Mouse (Mus musculus): Measurements from ENCODE around the gene Mipep. TPM values are rescaled to one million over a fixed set of nuclear protein-coding genes. Genes with fewer than 3 reads are reported as not detected.
A peak's percentile ranks its signal among the peaks of the same experiment; 100 is the strongest.

Gene Mipep
- polyA plus RNA-seq, 1 experiment from 2014 or later: 32.4 TPM

DNA sequence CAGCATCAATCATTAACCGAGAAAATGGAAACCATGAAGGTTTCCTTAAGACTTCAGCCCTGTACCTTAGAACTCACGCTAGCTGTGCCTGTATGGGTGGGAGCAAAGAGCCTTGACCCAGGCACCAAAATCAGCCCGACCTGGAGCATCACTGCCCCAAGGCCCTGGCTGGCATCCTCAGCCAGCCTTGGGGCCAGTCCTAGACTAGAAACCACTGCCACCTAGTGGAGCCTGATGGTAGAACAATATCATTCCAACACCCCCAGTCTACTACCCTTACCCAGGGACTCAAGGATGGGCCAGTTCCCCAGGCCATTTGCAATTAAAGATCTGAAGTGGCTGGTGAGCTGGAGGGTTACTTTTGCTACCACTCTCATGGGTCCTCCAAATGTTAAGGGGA lies 5.7 kb downstream of the Mipep start:
- Histone ChIP-seq H3K27me3 (ENCODE audit: control insufficient read depth, insufficient read depth, low read length) (no peaks in the 10 kb centered on the region), H3K36me3 (replicated peaks; ENCODE audit: control insufficient read depth, insufficient read depth, low read depth, low read length) (no peaks in the 10 kb centered on the region; the same call in 1 of the 2 replicates), H3K27ac (replicated peaks; ENCODE audit: low read depth, low read length) (no peak overlapping the region), H3K9ac (replicated peaks; ENCODE audit: low read length) (no peak overlapping the region), H3K9me3 (replicated peaks; ENCODE audit: control insufficient read depth, low read length) (no peaks in the 10 kb centered on the region), H3K4me2 (ENCODE audit: low read depth, low read length) (no peak overlapping the region), H3K4me1 (ENCODE audit: control insufficient read depth, insufficient read depth, low read length) (no peaks in the 10 kb centered on the region), H3K4me3 (ENCODE audit: low read depth, low read length) (no peak overlapping the region)
- ATAC-seq (replicated peaks; ENCODE audit: insufficient number of reproducible peaks, low FRiP score, low TSS enrichment, low read depth) (0 out of 2 replicates have a peak, but pooled peaks have one; percentile 23), DNase-seq (ENCODE audit: low spot score) (peak; percentile 76)
- WGBS: 38% methylated on average over 3 of the region's 3 CpGs

DNA sequence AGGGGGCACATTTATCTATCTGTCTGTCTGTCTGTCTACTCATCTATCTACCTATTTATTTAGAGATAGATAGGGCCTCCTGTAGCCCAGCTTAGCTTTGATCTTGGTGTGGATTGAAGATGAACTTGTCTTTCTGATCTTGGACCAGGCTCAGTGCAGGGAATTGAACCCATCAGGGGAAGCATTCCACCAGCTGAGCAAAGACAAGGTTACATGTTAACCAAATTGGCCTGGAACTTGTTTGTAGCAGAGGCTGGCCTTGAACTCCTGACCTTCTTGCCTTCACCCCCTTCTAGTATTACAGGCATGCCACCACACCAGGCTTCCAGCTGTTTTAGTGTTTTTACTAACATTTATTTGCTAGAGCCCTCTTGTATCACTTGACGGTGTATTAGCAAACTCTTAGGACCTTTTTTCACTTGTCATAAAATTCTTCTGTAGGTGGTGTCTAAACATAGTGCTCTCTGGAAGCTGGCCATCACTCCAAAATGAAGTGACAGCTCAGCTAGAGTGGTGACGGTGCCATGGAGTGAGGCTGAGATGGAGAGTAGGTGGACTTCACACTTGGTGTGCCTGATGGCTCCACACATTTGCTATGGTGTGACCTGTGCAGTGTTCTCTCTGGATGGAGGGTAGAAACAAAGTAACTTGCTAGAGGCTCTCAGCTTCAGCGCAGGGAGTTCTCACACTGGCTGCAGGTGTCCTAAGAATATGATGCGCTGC lies 12.4 kb downstream of the Mipep start:
- Histone ChIP-seq H3K4me2 (ENCODE audit: low read depth, low read length) (no peak overlapping the region), H3K4me1 (ENCODE audit: control insufficient read depth, insufficient read depth, low read length) (no peaks in the 10 kb centered on the region), H3K27me3 (ENCODE audit: control insufficient read depth, insufficient read depth, low read length) (no peaks in the 10 kb centered on the region), H3K4me3 (ENCODE audit: low read depth, low read length) (no peak overlapping the region), H3K36me3 (replicated peaks; ENCODE audit: control insufficient read depth, insufficient read depth, low read depth, low read length) (no peaks in the 10 kb centered on the region; the same call in none of the 2 replicates), H3K9me3 (replicated peaks; ENCODE audit: control insufficient read depth, low read length) (no peaks in the 10 kb centered on the region), H3K27ac (replicated peaks; ENCODE audit: low read depth, low read length) (no peak overlapping the region), H3K9ac (replicated peaks; ENCODE audit: low read length) (no peak overlapping the region)
- ATAC-seq (replicated peaks; ENCODE audit: insufficient number of reproducible peaks, low FRiP score, low TSS enrichment, low read depth) (no peak), DNase-seq (ENCODE audit: low spot score) (no peak)
- 90% methylated on average over 4 of the region's 4 CpGs for WGBS

DNA sequence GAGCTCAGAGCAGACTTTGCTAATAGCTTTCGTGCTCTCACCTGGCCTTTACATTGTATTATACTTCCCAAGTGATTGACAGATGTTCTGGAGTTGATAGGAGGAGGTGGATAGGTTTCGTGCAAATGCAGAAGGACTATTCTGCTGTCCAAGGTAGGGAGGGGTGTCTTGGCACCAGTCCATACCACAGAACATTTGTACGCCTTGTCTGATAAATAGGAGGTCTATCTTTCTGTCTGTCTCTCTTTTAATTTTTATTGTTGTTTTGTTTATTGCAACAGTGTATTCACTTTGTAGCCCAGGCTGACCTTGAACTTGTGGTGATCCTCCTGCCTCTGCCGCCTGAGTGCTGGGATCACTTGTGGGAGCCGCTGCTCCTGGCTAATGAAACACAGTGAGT lies 13.2 kb downstream of the Mipep start:
- DNase-seq (ENCODE audit: low spot score): no peak
- Histone ChIP-seq H3K27me3 (ENCODE audit: control insufficient read depth, insufficient read depth, low read length) (no peaks in the 10 kb centered on the region), H3K4me1 (ENCODE audit: control insufficient read depth, insufficient read depth, low read length) (no peaks in the 10 kb centered on the region), H3K36me3 (replicated peaks; ENCODE audit: control insufficient read depth, insufficient read depth, low read depth, low read length) (no peaks in the 10 kb centered on the region; the same call in none of the 2 replicates), H3K9ac (replicated peaks; ENCODE audit: low read length) (no peak overlapping the region), H3K27ac (replicated peaks; ENCODE audit: low read depth, low read length) (no peak overlapping the region), H3K9me3 (replicated peaks; ENCODE audit: control insufficient read depth, low read length) (no peaks in the 10 kb centered on the region), H3K4me2 (ENCODE audit: low read depth, low read length) (no peak overlapping the region), H3K4me3 (ENCODE audit: low read depth, low read length) (no peak overlapping the region)
- no peak for ATAC-seq (replicated peaks; ENCODE audit: insufficient number of reproducible peaks, low FRiP score, low TSS enrichment, low read depth)
- WGBS: 92% methylated on average over 5 of the region's 5 CpGs

DNA sequence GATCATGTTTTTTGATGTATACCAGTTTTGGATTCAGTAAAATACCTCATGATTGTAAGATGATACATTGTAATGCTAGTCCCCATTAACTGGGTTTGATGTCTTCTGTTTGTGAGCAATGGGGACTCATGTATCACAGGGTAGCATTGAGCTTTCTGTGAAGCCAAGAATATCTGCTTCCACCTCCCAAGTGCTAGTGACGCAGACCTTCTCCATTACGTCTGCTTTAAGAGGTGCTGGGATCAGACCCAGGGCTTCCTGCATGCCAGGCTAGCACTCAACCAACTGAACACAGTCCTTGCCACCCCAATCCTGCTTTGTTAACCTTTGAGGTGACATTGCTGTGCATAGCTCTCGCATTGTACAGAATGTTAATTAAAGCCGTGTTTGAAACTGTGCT lies 14.3 kb downstream of the Mipep start:
- Histone ChIP-seq H3K9me3 (replicated peaks; ENCODE audit: control insufficient read depth, low read length) (no peaks in the 10 kb centered on the region), H3K4me1 (ENCODE audit: control insufficient read depth, insufficient read depth, low read length) (no peaks in the 10 kb centered on the region), H3K36me3 (replicated peaks; ENCODE audit: control insufficient read depth, insufficient read depth, low read depth, low read length) (no peaks in the 10 kb centered on the region; the same call in none of the 2 replicates), H3K4me3 (ENCODE audit: low read depth, low read length) (no peak overlapping the region), H3K27ac (replicated peaks; ENCODE audit: low read depth, low read length) (no peak overlapping the region), H3K9ac (replicated peaks; ENCODE audit: low read length) (no peak overlapping the region), H3K4me2 (ENCODE audit: low read depth, low read length) (no peak overlapping the region), H3K27me3 (ENCODE audit: control insufficient read depth, insufficient read depth, low read length) (no peaks in the 10 kb centered on the region)
- ATAC-seq (replicated peaks; ENCODE audit: insufficient number of reproducible peaks, low FRiP score, low TSS enrichment, low read depth) (no peak), DNase-seq (ENCODE audit: low spot score) (no peak)
- 80% methylated on average over 4 of the region's 4 CpGs for WGBS

DNA sequence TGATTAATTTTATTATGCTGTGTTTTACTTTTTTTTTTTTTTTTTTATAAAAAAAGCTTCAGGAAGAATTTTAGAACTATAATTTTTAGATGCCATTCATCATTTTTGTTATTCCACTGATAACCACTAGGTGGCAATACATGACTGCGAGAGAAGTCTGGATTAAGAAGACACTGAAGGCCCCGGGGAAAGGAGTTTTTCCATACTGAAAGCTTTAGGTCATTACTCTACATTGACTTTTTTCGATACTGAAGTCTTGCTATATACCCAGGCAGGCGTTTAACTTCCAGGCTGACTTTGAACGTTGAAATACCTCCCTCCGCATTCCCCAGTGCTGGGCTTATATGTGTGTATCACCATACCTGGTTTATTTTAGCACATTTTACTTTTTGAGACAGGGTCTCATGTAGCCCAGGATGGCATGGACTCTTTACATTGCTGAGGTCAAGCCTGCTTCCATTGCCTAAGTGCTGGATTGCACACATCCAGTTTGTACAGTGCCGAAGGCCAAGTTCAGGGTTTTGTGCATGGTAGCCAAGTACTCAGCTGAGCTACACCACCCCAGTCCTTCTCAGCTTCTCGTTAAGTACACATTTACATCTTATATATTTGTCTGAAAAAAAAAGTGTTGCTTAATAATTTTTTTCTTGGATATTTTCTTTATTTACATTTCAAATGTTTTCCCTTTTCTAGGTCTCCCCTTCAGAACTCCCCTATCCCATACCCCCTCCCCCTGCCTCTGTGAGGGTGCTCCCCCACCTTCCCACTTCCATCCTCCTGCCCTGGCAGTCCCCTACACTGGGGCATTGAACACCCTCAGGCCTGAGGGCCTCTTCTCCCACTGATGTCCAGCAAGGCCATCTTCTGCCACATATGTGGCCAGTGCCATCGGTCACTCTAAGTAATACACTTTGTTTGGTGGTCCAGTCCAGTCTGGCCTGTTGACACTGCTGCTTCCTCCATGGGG lies 15.7 kb downstream of the Mipep start:
- Histone ChIP-seq H3K36me3 (replicated peaks; ENCODE audit: control insufficient read depth, insufficient read depth, low read depth, low read length) (no peaks in the 10 kb centered on the region; the same call in none of the 2 replicates), H3K9me3 (replicated peaks; ENCODE audit: control insufficient read depth, low read length) (no peaks in the 10 kb centered on the region), H3K9ac (replicated peaks; ENCODE audit: low read length) (no peak overlapping the region), H3K27ac (replicated peaks; ENCODE audit: low read depth, low read length) (no peak overlapping the region), H3K4me1 (ENCODE audit: control insufficient read depth, insufficient read depth, low read length) (no peaks in the 10 kb centered on the region), H3K27me3 (ENCODE audit: control insufficient read depth, insufficient read depth, low read length) (no peaks in the 10 kb centered on the region), H3K4me3 (ENCODE audit: low read depth, low read length) (no peak overlapping the region), H3K4me2 (ENCODE audit: low read depth, low read length) (no peak overlapping the region)
- ATAC-seq (replicated peaks; ENCODE audit: insufficient number of reproducible peaks, low FRiP score, low TSS enrichment, low read depth): no peak
- DNase-seq (ENCODE audit: low spot score): peak; percentile 84
- 56% methylated on average over 9 of the region's 9 CpGs for WGBS

DNA sequence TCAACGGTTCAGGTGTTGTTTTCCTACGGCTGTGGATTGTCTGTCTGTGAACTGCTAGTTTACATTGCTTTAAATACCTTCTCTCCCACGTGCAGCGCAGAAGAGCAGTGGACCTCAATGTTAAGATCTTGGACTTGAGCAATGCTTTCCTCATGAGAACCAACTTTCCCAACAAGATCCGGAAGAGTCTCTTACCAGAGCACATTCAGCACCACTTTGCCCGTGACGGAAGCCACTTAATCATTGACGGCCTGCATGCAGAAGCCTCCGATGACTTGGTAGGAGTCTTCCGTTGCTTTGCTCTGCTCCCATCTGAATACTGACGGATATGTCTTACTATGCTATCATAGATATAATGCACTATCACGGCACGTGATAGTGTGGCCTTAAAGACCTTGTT lies 17.7 kb downstream of the Mipep start:
- H3K36me3 ChIP-seq (replicated peaks; ENCODE audit: control insufficient read depth, insufficient read depth, low read depth, low read length): no peaks in the 10 kb centered on the region; the same call in 1 of the 2 replicates
- no peak for DNase-seq (ENCODE audit: low spot score)
- 95% methylated on average over 13 of the region's 13 CpGs for WGBS

DNA sequence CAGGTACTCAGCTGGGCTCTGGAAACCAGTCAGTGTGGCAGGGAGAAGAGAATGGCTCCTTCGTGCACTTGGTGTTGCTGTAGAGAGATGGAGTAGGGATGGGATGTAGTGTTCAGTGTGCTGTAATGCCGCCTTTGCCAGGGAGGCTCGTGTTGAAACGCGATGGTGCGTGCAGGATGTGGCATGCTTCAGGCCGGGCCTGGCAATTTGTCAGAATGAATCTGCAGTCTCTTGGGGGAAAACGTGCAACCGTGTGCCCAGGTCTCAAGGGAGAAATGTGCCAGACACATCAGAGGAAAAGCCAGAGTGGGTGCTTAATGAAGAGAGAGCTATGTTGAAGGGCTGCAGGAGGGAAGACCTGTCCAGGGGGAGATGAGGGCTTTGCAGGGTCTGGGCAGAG lies 20.6 kb downstream of the Mipep start:
- Histone ChIP-seq H3K4me1 (ENCODE audit: control insufficient read depth, insufficient read depth, low read length) (peaks cover 3% of the 10 kb centered on the region; the same call in 1 of the 2 replicates), H3K4me3 (ENCODE audit: low read depth, low read length) (no peak overlapping the region), H3K36me3 (replicated peaks; ENCODE audit: control insufficient read depth, insufficient read depth, low read depth, low read length) (no peaks in the 10 kb centered on the region), H3K27me3 (ENCODE audit: control insufficient read depth, insufficient read depth, low read length) (no peaks in the 10 kb centered on the region), H3K9ac (replicated peaks; ENCODE audit: low read length) (no peak overlapping the region), H3K4me2 (ENCODE audit: low read depth, low read length) (no peak overlapping the region), H3K27ac (replicated peaks; ENCODE audit: low read depth, low read length) (no peak overlapping the region), H3K9me3 (replicated peaks; ENCODE audit: control insufficient read depth, low read length) (no peaks in the 10 kb centered on the region)
- DNase-seq (ENCODE audit: low spot score) (no peak), ATAC-seq (replicated peaks; ENCODE audit: insufficient number of reproducible peaks, low FRiP score, low TSS enrichment, low read depth) (no peak)
- WGBS: 90% methylated on average over 9 of the region's 9 CpGs

More for the DNA sequence above, 17.7 kb downstream of the Mipep start:
- Histone ChIP-seq H3K4me1 (ENCODE audit: control insufficient read depth, insufficient read depth, low read length) (peaks cover under 1% of the 10 kb centered on the region; the same call in 1 of the 2 replicates), H3K4me2 (ENCODE audit: low read depth, low read length) (no peak overlapping the region), H3K9me3 (replicated peaks; ENCODE audit: control insufficient read depth, low read length) (no peaks in the 10 kb centered on the region), H3K27me3 (ENCODE audit: control insufficient read depth, insufficient read depth, low read length) (no peaks in the 10 kb centered on the region), H3K9ac (replicated peaks; ENCODE audit: low read length) (no peak overlapping the region), H3K4me3 (ENCODE audit: low read depth, low read length) (no peak overlapping the region), H3K27ac (replicated peaks; ENCODE audit: low read depth, low read length) (no peak overlapping the region)
- ATAC-seq (replicated peaks; ENCODE audit: insufficient number of reproducible peaks, low FRiP score, low TSS enrichment, low read depth): no peak

Data from embryonic facial prominence, embryonic 11.5 days (tissue).